Mouse (Mus musculus) myocyte (in vitro differentiated cells): ENCODE results near the gene Atp5g1. TPM values are rescaled to one million over a fixed set of nuclear protein-coding genes. Genes with fewer than 3 reads are reported as not detected.

Experiments used
- H3K27me3 ChIP-seq: one replicate; pipeline ENCODE4 v1.6.1; 2011; ENCODE audit not compliant: control insufficient read depth, insufficient read depth, insufficient read length
- H3K36me3 ChIP-seq: one replicate; pipeline ENCODE4 v1.6.1; 2011; ENCODE audit not compliant: control insufficient read depth, insufficient read depth
- H3K4me2 ChIP-seq: one replicate; pipeline ENCODE4 v1.6.1; 2011; ENCODE audit warnings: low read depth, control low read depth
- H3K4me3 ChIP-seq: one replicate; pipeline ENCODE4 v1.5.1; 2011; ENCODE audit warnings: mild to moderate bottlenecking, control low read depth, moderate library complexity
- H3K79me2 ChIP-seq: one replicate; pipeline ENCODE4 v1.6.1; 2011; ENCODE audit not compliant: control insufficient read depth, insufficient read depth
- H3ac ChIP-seq: one replicate; pipeline ENCODE4 v1.6.1; 2011; ENCODE audit not compliant: control insufficient read depth, insufficient read length
- CEBPB ChIP-seq: IDR thresholded peaks from 2 replicates; pipeline ENCODE4 v1.6.1; 2011; ENCODE audit warnings: mild to moderate bottlenecking, moderate library complexity; ENCODE audit not compliant: poor library complexity, insufficient read depth, severe bottlenecking
- E2F4 ChIP-seq: IDR thresholded peaks from one replicate; pipeline ENCODE4 v1.6.1; 2011; ENCODE audit warnings: mild to moderate bottlenecking, control low read depth, moderate library complexity; ENCODE audit not compliant: insufficient read depth
- MAX ChIP-seq: IDR thresholded peaks from one replicate; pipeline ENCODE4 v1.6.1; 2011; ENCODE audit warnings: low read depth, mild to moderate bottlenecking, control low read depth
- MYOD1 ChIP-seq, 3 experiments: IDR thresholded peaks; one replicate each; pipeline ENCODE4 v1.6.1; 2011; ENCODE audit warnings: control low read depth in 2 of 3, low read depth in 2 of 3, mild to moderate bottlenecking in 2 of 3, moderate library complexity in 1 of 3; ENCODE audit not compliant: insufficient read length in 2 of 3, control insufficient read depth in 1 of 3
- MYOG ChIP-seq, 3 experiments: IDR thresholded peaks; one replicate each; pipeline ENCODE4 v1.6.1; 2011; ENCODE audit warnings: control low read depth in 2 of 3, low read depth in 2 of 3, mild to moderate bottlenecking in 2 of 3; ENCODE audit not compliant: insufficient read length in 2 of 3, control insufficient read depth in 1 of 3, insufficient read depth in 1 of 3
- POLR2A ChIP-seq: IDR thresholded peaks from one replicate; pipeline ENCODE4 v1.6.1; 2011; ENCODE audit warnings: low read depth, mild to moderate bottlenecking, control low read depth, moderate library complexity; ENCODE audit not compliant: insufficient read length
- POLR2AphosphoS2 ChIP-seq: IDR thresholded peaks from one replicate; pipeline ENCODE4 v1.6.1; 2011; ENCODE audit warnings: low read depth, control low read depth; ENCODE audit not compliant: insufficient read length
- REST ChIP-seq: IDR thresholded peaks from one replicate; pipeline ENCODE4 v1.6.1; 2011; ENCODE audit warnings: mild to moderate bottlenecking, control low read depth, moderate library complexity; ENCODE audit not compliant: insufficient read depth, insufficient read length
- SRF ChIP-seq: IDR thresholded peaks from one replicate; pipeline ENCODE4 v1.6.1; 2011; ENCODE audit warnings: low read depth; ENCODE audit not compliant: control insufficient read depth, insufficient read length
- TCF12 ChIP-seq: IDR thresholded peaks from one replicate; pipeline ENCODE4 v1.6.1; 2011; ENCODE audit warnings: mild to moderate bottlenecking, control low read depth; ENCODE audit not compliant: poor library complexity, insufficient read depth, severe bottlenecking
- TCF3 ChIP-seq: IDR thresholded peaks from one replicate; pipeline ENCODE4 v1.6.1; 2011; ENCODE audit warnings: low read depth, control low read depth; ENCODE audit not compliant: insufficient read length
- USF1 ChIP-seq: IDR thresholded peaks from one replicate; pipeline ENCODE4 v1.6.1; 2011; ENCODE audit warnings: low read depth, mild to moderate bottlenecking, control low read depth, moderate library complexity
- polyA plus RNA-seq: library from polyadenylated mRNA; unstranded; fragments of >200 nt; fragmentation: generic; extraction: Trizol; gene quantifications from one replicate; pipeline ENCODE4 v1.2.1, GENCODE M21; 2012; ENCODE audit warnings: missing spikeins

The Atp5g1 gene
- polyA plus RNA-seq, 1 experiment: 1,235 TPM

GRCm38 (mm10) chr11:96080736-96081135 is 5.3 kb upstream of the Atp5g1 start:
- no peak overlapping the region for H3K4me3 ChIP-seq
- H3K36me3 ChIP-seq: no peaks in the 10 kb centered on the region
- no peak for TF ChIP-seq POLR2A
- no peak for TF ChIP-seq TCF3
- TF ChIP-seq E2F4: no peak
- no peak for TF ChIP-seq MAX
- TF ChIP-seq SRF: no peak
- no peak for TF ChIP-seq USF1
- no peak for TF ChIP-seq MYOD1 (IDR thresholded peaks at IDR 0.05; ENCODE audit: control insufficient read depth in 1 of 3, insufficient read length in 2 of 3, low read depth in 2 of 3)
- TF ChIP-seq TCF12: no peak
- no peak for TF ChIP-seq REST
- TF ChIP-seq CEBPB: no peak
- no peak for TF ChIP-seq MYOG (IDR thresholded peaks at IDR 0.05; ENCODE audit: control insufficient read depth in 1 of 3, insufficient read depth in 1 of 3, insufficient read length in 2 of 3, low read depth in 2 of 3)
- TF ChIP-seq POLR2AphosphoS2: no peak
- H3ac ChIP-seq: no peak overlapping the region
- no peaks in the 10 kb centered on the region for H3K27me3 ChIP-seq
- no peaks in the 10 kb centered on the region for H3K79me2 ChIP-seq
- H3K4me2 ChIP-seq: no peak overlapping the region

- TF ChIP-seq E2F4 (no peak), TCF12 (no peak)
- H3K27me3 ChIP-seq: no peaks in the 10 kb centered on the region
- H3ac ChIP-seq: no peak overlapping the region
- H3K36me3 ChIP-seq: no peaks in the 10 kb centered on the region
- peaks cover 18% of the 10 kb centered on the region for H3K79me2 ChIP-seq
- peak overlapping the region; percentile 100 for H3K4me3 ChIP-seq
- H3K4me2 ChIP-seq: peak overlapping the region; percentile 98
Observed at GRCm38 (mm10) chr11:96076221-96077105, 993 bp upstream of the Atp5g1 start.

- H3ac ChIP-seq: peak overlapping the region; percentile 55
Observed at GRCm38 (mm10) chr11:96075177-96075508, 327 bp downstream of the Atp5g1 start.

GRCm38 (mm10) chr11:96074351-96075176 is 906 bp downstream of the Atp5g1 start:
- H3K79me2 ChIP-seq: peaks cover 18% of the 10 kb centered on the region
- TF ChIP-seq TCF12 (no peak), E2F4 (no peak), MYOD1 (IDR thresholded peaks at IDR 0.05; ENCODE audit: control insufficient read depth in 1 of 3, insufficient read length in 2 of 3, low read depth in 2 of 3) (no peak), USF1 (no peak), POLR2AphosphoS2 (no peak), MAX (no peak), TCF3 (no peak), REST (no peak), CEBPB (no peak), POLR2A (no peak), MYOG (IDR thresholded peaks at IDR 0.05; ENCODE audit: control insufficient read depth in 1 of 3, insufficient read depth in 1 of 3, insufficient read length in 2 of 3, low read depth in 2 of 3) (no peak), SRF (no peak)
- peak overlapping the region; percentile 78 for H3K4me2 ChIP-seq
- H3K4me3 ChIP-seq: peak overlapping the region; percentile 100
- H3ac ChIP-seq: peak overlapping the region; percentile 55
- peaks cover 7% of the 10 kb centered on the region for H3K36me3 ChIP-seq
- H3K27me3 ChIP-seq: no peaks in the 10 kb centered on the region

More at GRCm38 (mm10) chr11:96075177-96075508, 327 bp downstream of the Atp5g1 start:
- peak overlapping the region; percentile 78 for H3K4me2 ChIP-seq
- H3K4me3 ChIP-seq: peak overlapping the region; percentile 100
- TF ChIP-seq TCF12 (no peak), SRF (no peak), CEBPB (no peak)
- H3K36me3 ChIP-seq: peaks cover 7% of the 10 kb centered on the region
- H3K27me3 ChIP-seq: no peaks in the 10 kb centered on the region
- peaks cover 18% of the 10 kb centered on the region for H3K79me2 ChIP-seq
